In the genomic region with DNA sequence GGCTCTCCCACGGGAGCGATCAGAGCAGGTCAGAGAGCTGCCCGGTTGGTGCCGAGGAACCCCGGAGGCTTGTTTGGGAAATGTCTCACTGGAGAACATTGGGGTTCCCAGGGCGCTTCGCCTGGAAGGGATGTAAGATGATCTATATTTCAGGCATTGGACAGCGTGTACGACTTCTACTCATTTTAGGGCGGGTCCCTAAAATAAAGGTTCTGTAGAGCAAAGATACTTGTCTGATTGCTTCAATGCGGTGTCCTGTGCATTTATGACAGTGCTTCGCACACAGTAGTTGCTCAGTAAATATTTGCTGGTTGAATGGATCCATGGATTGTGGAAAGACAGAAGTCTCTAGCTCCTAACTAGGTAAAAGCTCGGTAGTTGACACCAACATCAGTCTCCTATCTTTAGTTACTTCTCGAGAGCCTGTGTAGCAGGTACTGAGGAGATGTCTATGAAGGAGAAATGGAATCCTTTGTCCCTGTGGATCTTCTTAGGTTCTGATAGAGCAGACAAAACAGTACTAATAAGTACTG, we compare ENCODE assay signal across 8 mouse cellular contexts. TPM values are rescaled to one million over a fixed set of nuclear protein-coding genes. Genes with fewer than 3 reads are reported as not detected.
A peak's percentile ranks its signal among the peaks of the same experiment; 100 is the strongest.
DNase-seq lines count a peak whose midpoint lies in the region; ATAC-seq lines count a peak whose summit lies in the region.

No protein-coding gene starts in this region.

- H3K4me2 ChIP-seq in heart, embryonic 14.5 days (ENCODE audit: low read length): peak overlapping the region; percentile 87
- peak overlapping the region; percentile 87 for H3K4me2 ChIP-seq in hindbrain, embryonic 11.5 days (replicated peaks; ENCODE audit: low read depth, low read length)

- no peaks in the 10 kb centered on the region for H3K36me3 ChIP-seq in heart, embryonic 14.5 days (ENCODE audit: control insufficient read depth, insufficient read depth, low read length)
- H3K36me3 ChIP-seq in hindbrain, embryonic 11.5 days (ENCODE audit: control insufficient read depth, insufficient read depth, low read length): no peaks in the 10 kb centered on the region

- H3K27me3 ChIP-seq in heart, embryonic 14.5 days (ENCODE audit: control insufficient read depth, insufficient read depth, low read length): no peaks in the 10 kb centered on the region
- H3K27me3 ChIP-seq in hindbrain, embryonic 11.5 days (ENCODE audit: control insufficient read depth, insufficient read depth, low read length): no peaks in the 10 kb centered on the region

- peak overlapping the region; percentile 51 to 85; a peak in 3 of 4 replicates for H3K27ac ChIP-seq in heart, embryonic 14.5 days (replicated peaks in 1 of 2; ENCODE audit: control insufficient read depth in 1 of 2, insufficient read depth in 1 of 2, low read depth in 2 of 2, low read length in 2 of 2)
- no peak overlapping the region for H3K27ac ChIP-seq in hindbrain, embryonic 11.5 days (ENCODE audit: low read depth, low read length)

- ATAC-seq in heart, embryonic 14.5 days (ENCODE audit: insufficient number of reproducible peaks, insufficient read depth, low FRiP score, low read depth): no peak
- peak; percentile 13; the same call in 1 of the 2 replicates for ATAC-seq in hindbrain, embryonic 11.5 days (ENCODE audit: low FRiP score)
- peak; percentile 50 for ATAC-seq in megakaryocyte-erythroid progenitor cell, adult 5-6 weeks (replicated peaks; ENCODE audit: low FRiP score, low TSS enrichment, poor library complexity, severe bottlenecking)

- no peak for DNase-seq in heart, adult 18-20 months
- peak; percentile 14 for DNase-seq in MN1 (ENCODE audit: low spot score)
- no peak for DNase-seq in hindbrain, embryonic 11.5 days (ENCODE audit: low spot score)
- DNase-seq in embryo, embryonic 10 days (ENCODE audit: low spot score): no peak
- no peak for DNase-seq in gastrocnemius, postnatal 4 days (ENCODE audit: low spot score in 2 of 2)
- DNase-seq in kidney, adult 18-20 months: no peak

- peaks cover 3 to 16% of the 10 kb centered on the region in 2 experiments for H3K4me1 ChIP-seq in heart, embryonic 14.5 days (ENCODE audit: control insufficient read depth in 2 of 2, insufficient read depth in 2 of 2, low read length in 2 of 2)
- H3K4me1 ChIP-seq in hindbrain, embryonic 11.5 days (replicated peaks; ENCODE audit: control insufficient read depth, insufficient read depth, low read length): 0 out of 2 replicates have a peak, but pooled peaks cover 2% of the 10 kb centered on the region

- no peaks in the 10 kb centered on the region for H3K9me3 ChIP-seq in heart, embryonic 14.5 days (ENCODE audit: control insufficient read depth, low read length)
- H3K9me3 ChIP-seq in hindbrain, embryonic 11.5 days (ENCODE audit: control insufficient read depth, low read length): no peaks in the 10 kb centered on the region

- H3K4me3 ChIP-seq in heart, embryonic 14.5 days (ENCODE audit: control insufficient read depth in 1 of 2, insufficient read depth in 1 of 2, low read depth in 1 of 2, low read length in 2 of 2): peak overlapping the region; percentile 67 to 74
- peak overlapping the region; percentile 84 for H3K4me3 ChIP-seq in hindbrain, embryonic 11.5 days (ENCODE audit: low read depth, low read length)

- peak overlapping the region; percentile 92 for H3K9ac ChIP-seq in heart, embryonic 14.5 days (ENCODE audit: low read length)
- peak overlapping the region; percentile 74 for H3K9ac ChIP-seq in hindbrain, embryonic 11.5 days (ENCODE audit: low read depth, low read length)

- 12% methylated on average over 14 of the region's 14 CpGs for WGBS in heart, embryonic 14.5 days
- WGBS in hindbrain, embryonic 11.5 days: 26% methylated on average over 14 of the region's 14 CpGs

RNA-seq across cellular contexts. Expression of gene Arfgef2, which starts 0.9 kb away (rescaled TPM):
- polyA plus RNA-seq in heart, embryonic 14.5 days (2014; fragmentation: Nextera tagmentation; extraction: Ambion mirVana): 7.7 and 8.0 TPM in 2 replicates
- total RNA-seq in heart, adult 18-20 months (2021): 10 to 100 TPM; 48.5 to 49.4 TPM
- polyA plus RNA-seq in hindbrain, embryonic 11.5 days (2014; fragmentation: Nextera tagmentation; extraction: Ambion mirVana): 3.8 and 4.2 TPM in 2 replicates
- 21.0 and 31.0 TPM in 2 replicates for total RNA-seq in megakaryocyte-erythroid progenitor cell, adult 5-6 weeks (2014; fragmentation: Nextera tagmentation)
- total RNA-seq in megakaryocyte-erythroid progenitor cell, adult 5-6 weeks (2017): 20.2 and 22.7 TPM in 2 replicates
- total RNA-seq in gastrocnemius, postnatal 4 days (2021): 10 to 100 TPM; 22.4 to 24.8 TPM

RNA-seq across cellular contexts. Expression of gene Trp53rkb, which starts 13.9 kb away (rescaled TPM):
- polyA plus RNA-seq in heart, embryonic 14.5 days (2014; fragmentation: Nextera tagmentation; extraction: Ambion mirVana): 3.2 and 5.7 TPM in 2 replicates
- 1 to 10 TPM; 1.9 to 2.2 TPM for total RNA-seq in heart, adult 18-20 months (2021)
- 8.7 and 10.0 TPM in 2 replicates for polyA plus RNA-seq in hindbrain, embryonic 11.5 days (2014; fragmentation: Nextera tagmentation; extraction: Ambion mirVana)
- 1.6 and 5.0 TPM in 2 replicates for total RNA-seq in megakaryocyte-erythroid progenitor cell, adult 5-6 weeks (2014; fragmentation: Nextera tagmentation)
- total RNA-seq in megakaryocyte-erythroid progenitor cell, adult 5-6 weeks (2017): 2.4 and 3.1 TPM in 2 replicates
- 1 to 10 TPM; 4.3 to 4.8 TPM for total RNA-seq in gastrocnemius, postnatal 4 days (2021)
